Mouse (Mus musculus) midbrain, embryonic 11.5 days (tissue): ENCODE measurements around the gene Baat. TPM values are rescaled to one million over a fixed set of nuclear protein-coding genes. Genes with fewer than 3 reads are reported as not detected.
"Not testable (repeated sequence)": the region's sequence is repeated elsewhere in the genome, so short reads cannot be mapped to it uniquely, and the experiment has no call there.

Source experiments
- ATAC-seq: fragments of 200-750 bp; cut with Nextera tagmentation; 2 replicates; pipeline ENCODE4 v1.8.0; 2017; ENCODE audit warnings: moderate TSS enrichment, moderate library complexity; ENCODE audit not compliant: low FRiP score
- DNase-seq: peaks from one replicate; pipeline ENCODE4 v3.0.0; 2015; ENCODE audit warnings: low spot score; ENCODE audit errors: missing footprints
- H3K27ac ChIP-seq: fragments of 300-500 bp; sonication (generic); 2 replicates; pipeline ENCODE4 v1.5.1; 2014; ENCODE audit warnings: low read depth, low read length
- H3K27me3 ChIP-seq: fragments of 300-500 bp; sonication (generic); 2 replicates; pipeline ENCODE4 v1.6.1; 2014; ENCODE audit warnings: mild to moderate bottlenecking, low read length, moderate library complexity, mixed read lengths; ENCODE audit not compliant: control insufficient read depth, insufficient read depth
- H3K36me3 ChIP-seq: fragments of 300-500 bp; sonication (generic); 2 replicates; pipeline ENCODE4 v1.6.1; 2014; ENCODE audit warnings: mild to moderate bottlenecking, low read length, moderate library complexity, mixed read lengths; ENCODE audit not compliant: control insufficient read depth, insufficient read depth
- H3K4me1 ChIP-seq: fragments of 300-500 bp; sonication (generic); 2 replicates; pipeline ENCODE4 v1.6.1; 2014; ENCODE audit warnings: low read length; ENCODE audit not compliant: control insufficient read depth, insufficient read depth
- H3K4me2 ChIP-seq: fragments of 300-500 bp; sonication (generic); 2 replicates; pipeline ENCODE4 v1.6.1; 2014; ENCODE audit warnings: mild to moderate bottlenecking, moderate library complexity
- H3K4me3 ChIP-seq: fragments of 300-500 bp; sonication (generic); 2 replicates; pipeline ENCODE4 v1.5.1; 2014; ENCODE audit warnings: low read depth, low read length
- H3K9ac ChIP-seq: fragments of 300-500 bp; sonication (generic); 2 replicates; pipeline ENCODE4 v1.6.1; 2014; ENCODE audit warnings: low read length
- H3K9me3 ChIP-seq: fragments of 300-500 bp; sonication (generic); 2 replicates; pipeline ENCODE4 v1.6.1; 2016; ENCODE audit warnings: low read length; ENCODE audit not compliant: control insufficient read depth
- WGBS: fragments of 180-500 bp; shearing (Covaris S2); extraction: QIAGEN DNeasy Blood & Tissue Kit; methylation state at CpG from one replicate; pipeline ENCODE4 v1.1.7; 2014; 5-methylcytosine and 5-hydroxymethylcytosine counted together
- polyA plus RNA-seq: library from polyadenylated mRNA; unstranded; fragments of >200 nt; fragmentation: Nextera tagmentation; extraction: Ambion mirVana; gene quantifications from 2 replicates; pipeline ENCODE4 v1.2.1, GENCODE M21; 2014

Gene Baat
- polyA plus RNA-seq, 1 experiment from 2014 or later = 0.42 TPM

DNA sequence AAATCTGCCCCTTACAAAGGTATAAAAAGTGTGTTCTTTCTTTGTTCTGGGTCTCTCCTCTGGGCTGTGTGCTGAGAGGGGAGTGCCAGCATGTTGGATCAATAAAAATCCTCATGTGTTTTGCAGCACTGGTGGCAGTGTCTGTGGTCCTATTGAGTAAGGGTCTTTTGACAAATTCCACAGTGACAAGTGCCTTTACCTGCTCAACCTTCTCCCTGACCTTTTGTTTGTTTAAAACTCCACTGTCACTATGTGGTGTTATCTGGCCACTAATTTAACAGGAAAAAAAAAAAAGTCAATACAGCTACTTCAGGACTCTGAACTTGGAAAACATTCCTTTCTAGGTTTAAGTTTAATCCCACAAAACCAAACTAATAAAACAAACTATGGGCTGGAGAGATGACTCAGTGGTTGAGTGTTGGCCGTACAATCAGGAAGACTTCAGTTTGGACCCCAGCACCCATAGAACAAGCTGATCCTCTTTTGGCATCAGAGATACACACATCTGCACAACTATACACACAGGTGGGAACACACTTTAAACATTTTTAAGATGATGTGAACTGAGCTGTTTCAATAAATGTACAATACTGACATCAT lies 4.0 kb upstream of the Baat start:
- H3K4me2 ChIP-seq, H3K9ac ChIP-seq, H3K27me3 ChIP-seq, H3K27ac ChIP-seq, H3K9me3 ChIP-seq, DNase-seq, ATAC-seq, H3K4me1 ChIP-seq, H3K36me3 ChIP-seq, H3K4me3 ChIP-seq: not testable (repeated sequence)
- WGBS = 92% methylated on average over 1 of the region's 1 CpGs

GRCm38 (mm10) chr4:49509183-49509582 lies 2.8 kb upstream of the Baat start:
- no peaks in the 10 kb centered on the region for H3K4me1 ChIP-seq

DNA sequence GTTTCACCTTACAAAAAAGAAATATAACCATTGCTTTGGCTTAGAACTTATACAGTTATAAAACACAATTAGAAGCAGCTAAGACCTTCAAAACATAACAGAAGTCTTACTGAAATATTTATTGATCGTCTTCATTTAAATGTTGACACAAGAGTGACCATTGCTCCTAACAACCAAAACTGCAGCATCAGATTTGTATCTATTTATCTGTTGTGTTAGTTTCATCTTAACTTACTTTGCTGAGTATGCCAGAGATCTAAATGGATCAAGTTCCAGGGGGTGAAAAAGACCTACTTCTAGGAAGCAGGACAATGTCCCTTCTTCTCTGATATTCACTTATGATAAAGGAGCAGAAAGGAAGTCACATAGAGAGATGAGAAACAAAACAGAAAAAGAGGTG lies 2.8 kb downstream of the Baat start:
- 89% methylated on average over 1 of the region's 1 CpGs for WGBS

More at GRCm38 (mm10) chr4:49509183-49509582, 2.8 kb upstream of the Baat start:
- DNase-seq (no peak), ATAC-seq (no peak)
- Histone ChIP-seq H3K36me3 (peaks cover 2% of the 10 kb centered on the region; the same call in 1 of the 2 replicates), H3K27me3 (no peaks in the 10 kb centered on the region), H3K4me2 (no peak overlapping the region), H3K27ac (no peak overlapping the region), H3K9me3 (no peaks in the 10 kb centered on the region), H3K9ac (no peak overlapping the region), H3K4me3 (no peak overlapping the region)
- 91% methylated on average over 2 of the region's 2 CpGs for WGBS

DNA sequence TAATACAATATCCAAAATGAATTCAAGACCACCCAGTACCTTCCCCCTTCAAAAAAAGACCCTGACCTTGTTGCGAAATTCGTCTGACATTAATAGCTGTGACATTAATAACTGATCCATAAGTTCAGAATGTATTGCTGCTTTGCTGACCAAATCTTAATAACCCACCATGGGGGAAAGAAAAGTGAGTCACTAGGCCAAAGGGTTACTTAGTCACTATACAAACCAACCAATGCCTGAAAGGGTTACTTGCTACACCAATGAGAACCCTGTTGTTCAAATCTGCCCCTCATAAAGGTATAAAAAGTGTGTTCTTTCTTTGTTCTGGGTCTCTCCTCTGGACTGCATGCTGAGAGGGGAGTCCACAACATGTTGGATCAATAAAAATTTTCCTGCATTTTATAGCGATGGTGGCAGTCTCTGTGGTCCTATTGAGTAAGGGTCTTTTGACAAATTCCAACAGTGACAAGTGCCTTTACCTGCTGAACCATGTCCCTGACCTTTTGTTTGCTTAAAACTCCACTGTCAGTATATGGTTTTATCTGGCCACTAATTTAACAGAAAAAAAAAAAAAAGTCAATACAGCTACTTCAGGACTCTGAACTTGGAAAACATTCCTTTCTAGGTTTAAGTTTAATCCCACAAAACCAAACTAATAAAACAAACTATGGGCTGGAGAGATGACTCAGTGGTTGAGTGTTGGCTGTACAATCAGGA lies 20.3 kb downstream of the Baat start:
- not testable (repeated sequence) for H3K36me3 ChIP-seq, H3K4me1 ChIP-seq, H3K4me2 ChIP-seq, H3K9me3 ChIP-seq, H3K27ac ChIP-seq, H3K9ac ChIP-seq, ATAC-seq, H3K4me3 ChIP-seq, DNase-seq, H3K27me3 ChIP-seq
- WGBS = 84% methylated on average over 3 of the region's 3 CpGs

More for the DNA sequence above, 2.8 kb downstream of the Baat start:
- no peaks in the 10 kb centered on the region for H3K4me1 ChIP-seq
- H3K9ac ChIP-seq = no peak overlapping the region
- ATAC-seq (no peak), DNase-seq (no peak)
- no peaks in the 10 kb centered on the region for H3K36me3 ChIP-seq
- no peaks in the 10 kb centered on the region for H3K27me3 ChIP-seq
- H3K27ac ChIP-seq = no peak overlapping the region
- no peak overlapping the region for H3K4me2 ChIP-seq
- H3K9me3 ChIP-seq = no peaks in the 10 kb centered on the region
- no peak overlapping the region for H3K4me3 ChIP-seq

- no peak overlapping the region for H3K4me3 ChIP-seq
- H3K9me3 ChIP-seq = no peaks in the 10 kb centered on the region
- H3K36me3 ChIP-seq = no peaks in the 10 kb centered on the region
- no peak for ATAC-seq
- no peak for DNase-seq
- H3K9ac ChIP-seq = no peak overlapping the region
- H3K27ac ChIP-seq = no peak overlapping the region
- 0 out of 2 replicates have a peak, but pooled peaks cover under 1% of the 10 kb centered on the region for H3K4me1 ChIP-seq
- H3K27me3 ChIP-seq = no peaks in the 10 kb centered on the region
- H3K4me2 ChIP-seq = no peak overlapping the region
Measured at GRCm38 (mm10) chr4:49485442-49485841, 20.9 kb downstream of the Baat start.

- ATAC-seq (no peak), DNase-seq (peak; percentile 75)
- H3K9ac ChIP-seq = no peak overlapping the region
- no peak overlapping the region for H3K4me3 ChIP-seq
- H3K4me2 ChIP-seq = no peak overlapping the region
- no peaks in the 10 kb centered on the region for H3K36me3 ChIP-seq
- no peaks in the 10 kb centered on the region for H3K9me3 ChIP-seq
- no peaks in the 10 kb centered on the region for H3K27me3 ChIP-seq
- no peak overlapping the region for H3K27ac ChIP-seq
- H3K4me1 ChIP-seq = peaks cover 5% of the 10 kb centered on the region; the same call in 1 of the 2 replicates
- WGBS = 54% methylated on average over 3 of the region's 3 CpGs
Measured at GRCm38 (mm10) chr4:49480896-49481295, 25.5 kb downstream of the Baat start.

DNA sequence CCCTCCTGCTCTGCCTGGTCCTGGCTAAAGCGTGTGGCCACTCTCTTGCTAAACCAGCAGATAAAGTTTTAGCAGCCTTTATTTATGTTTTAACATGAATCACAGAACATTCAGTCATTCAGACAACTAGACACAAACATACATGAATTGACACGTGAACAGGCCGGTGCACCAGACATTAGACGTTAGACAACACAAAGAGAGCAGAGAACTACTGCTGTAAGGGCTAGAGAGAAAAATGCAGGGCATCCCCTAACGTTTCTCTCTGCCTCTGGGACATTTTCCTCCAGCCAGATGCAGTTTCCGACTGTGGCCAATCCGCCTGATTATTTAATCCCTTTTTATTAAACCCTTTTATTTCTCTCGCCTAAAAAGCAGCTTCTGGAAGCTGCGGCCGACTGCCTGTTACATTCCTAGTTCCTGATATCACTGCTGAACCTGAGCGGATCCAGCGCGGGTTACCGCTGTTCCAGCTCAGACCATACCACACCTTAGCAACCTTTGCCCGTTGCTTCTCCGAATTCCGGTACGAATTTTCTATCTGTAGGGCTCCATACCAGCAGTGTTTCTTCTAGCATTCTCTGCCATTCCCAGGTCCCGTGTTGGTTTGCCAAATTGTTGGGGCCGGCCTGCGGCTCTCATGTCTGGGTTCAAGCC lies 26.1 kb downstream of the Baat start:
- no peak overlapping the region for H3K27ac ChIP-seq
- H3K4me2 ChIP-seq = no peak overlapping the region
- H3K27me3 ChIP-seq = no peaks in the 10 kb centered on the region
- ATAC-seq = no peak
- DNase-seq = peak; percentile 91
- 0 out of 2 replicates have a peak overlapping the region, but pooled peaks have one; percentile 9 for H3K9ac ChIP-seq
- H3K4me1 ChIP-seq = peaks cover 5% of the 10 kb centered on the region; the same call in 1 of the 2 replicates
- H3K9me3 ChIP-seq = no peaks in the 10 kb centered on the region
- WGBS = 22% methylated on average over 21 of the region's 21 CpGs
- no peaks in the 10 kb centered on the region for H3K36me3 ChIP-seq
- H3K4me3 ChIP-seq = no peak overlapping the region

- H3K4me1 ChIP-seq, H3K9me3 ChIP-seq, H3K9ac ChIP-seq, H3K27me3 ChIP-seq, H3K36me3 ChIP-seq, H3K27ac ChIP-seq, H3K4me2 ChIP-seq, ATAC-seq, H3K4me3 ChIP-seq: not testable (repeated sequence)
- DNase-seq = peak; percentile 81
- WGBS = 15% methylated on average over 2 of the region's 2 CpGs
Measured at GRCm38 (mm10) chr4:49479035-49479434, 27.3 kb downstream of the Baat start.
